Mouse (Mus musculus) liver, adult 2 months (tissue): ENCODE data around the gene C2cd3. TPM values are rescaled to one million over a fixed set of nuclear protein-coding genes. Genes with fewer than 3 reads are reported as not detected.

Experiments
- DNase-seq: peaks from one replicate; pipeline ENCODE4 v3.0.0-alpha.2; 2011; ENCODE audit warnings: low read depth, low spot score; ENCODE audit errors: extremely low read depth
- H3K27ac ChIP-seq: fragments of 200-500 bp; replicated peaks from 2 replicates; pipeline ENCODE4 v1.5.1; 2012; ENCODE audit warnings: low read depth, mild to moderate bottlenecking, control low read depth, inconsistent platforms, low read length; ENCODE audit not compliant: insufficient read depth
- H3K27me3 ChIP-seq: fragments of 200-500 bp; 2 replicates; pipeline ENCODE4 v1.6.1; 2012; ENCODE audit warnings: mild to moderate bottlenecking, moderate library complexity, low read length, inconsistent platforms; ENCODE audit not compliant: control insufficient read depth, insufficient read depth
- H3K36me3 ChIP-seq: fragments of 200-500 bp; 2 replicates; pipeline ENCODE4 v1.6.1; 2012; ENCODE audit warnings: low read length, inconsistent platforms; ENCODE audit not compliant: control insufficient read depth, insufficient read depth
- H3K4me1 ChIP-seq: fragments of 200-500 bp; 2 replicates; pipeline ENCODE4 v1.6.1; 2011; ENCODE audit warnings: low read length; ENCODE audit not compliant: control insufficient read depth, insufficient read depth
- H3K4me3 ChIP-seq: fragments of 200-500 bp; 2 replicates; pipeline ENCODE4 v1.5.1; 2011; ENCODE audit warnings: low read depth, mild to moderate bottlenecking, control low read depth, low read length, moderate library complexity; ENCODE audit not compliant: insufficient read depth
- H3K79me2 ChIP-seq: fragments of 200-500 bp; 2 replicates; pipeline ENCODE4 v1.6.1; 2012; ENCODE audit warnings: inconsistent platforms, mild to moderate bottlenecking, low read length, moderate library complexity; ENCODE audit not compliant: control insufficient read depth, insufficient read depth
- H3K9ac ChIP-seq: fragments of 200-500 bp; 2 replicates; pipeline ENCODE4 v1.6.1; 2012; ENCODE audit warnings: low read depth, mild to moderate bottlenecking, control low read depth, inconsistent platforms, low read length
- CTCF ChIP-seq: fragments of 200-500 bp; IDR thresholded peaks from 2 replicates; pipeline ENCODE4 v1.5.1; 2011; ENCODE audit warnings: low read depth, low read length, control low read depth
- POLR2A ChIP-seq: fragments of 200-500 bp; IDR thresholded peaks from 2 replicates; pipeline ENCODE4 v1.6.1; 2011; ENCODE audit warnings: low read length, control low read depth; ENCODE audit not compliant: insufficient read depth; ENCODE audit errors: extremely low read depth
- WGBS: fragments of 180-500 bp; shearing (Covaris S2); methylation state at CpG from one replicate; pipeline ENCODE4 v1.1.7; 2018; 5-methylcytosine and 5-hydroxymethylcytosine counted together
- polyA plus RNA-seq: library from polyadenylated mRNA; depleted of rRNA; stranded (reverse); fragments of >200 nt; gene quantifications from 2 replicates; pipeline ENCODE4 v1.2.3, GENCODE M21; 2012
- total RNA-seq: library from RNA; depleted of rRNA; stranded (reverse); fragments of >200 nt; gene quantifications from 2 replicates; pipeline ENCODE4 v1.2.3, GENCODE M21; 2014

Gene C2cd3
- total and polyA plus RNA-seq, 2 experiments, result 4.5 to 5.1 TPM

DNA sequence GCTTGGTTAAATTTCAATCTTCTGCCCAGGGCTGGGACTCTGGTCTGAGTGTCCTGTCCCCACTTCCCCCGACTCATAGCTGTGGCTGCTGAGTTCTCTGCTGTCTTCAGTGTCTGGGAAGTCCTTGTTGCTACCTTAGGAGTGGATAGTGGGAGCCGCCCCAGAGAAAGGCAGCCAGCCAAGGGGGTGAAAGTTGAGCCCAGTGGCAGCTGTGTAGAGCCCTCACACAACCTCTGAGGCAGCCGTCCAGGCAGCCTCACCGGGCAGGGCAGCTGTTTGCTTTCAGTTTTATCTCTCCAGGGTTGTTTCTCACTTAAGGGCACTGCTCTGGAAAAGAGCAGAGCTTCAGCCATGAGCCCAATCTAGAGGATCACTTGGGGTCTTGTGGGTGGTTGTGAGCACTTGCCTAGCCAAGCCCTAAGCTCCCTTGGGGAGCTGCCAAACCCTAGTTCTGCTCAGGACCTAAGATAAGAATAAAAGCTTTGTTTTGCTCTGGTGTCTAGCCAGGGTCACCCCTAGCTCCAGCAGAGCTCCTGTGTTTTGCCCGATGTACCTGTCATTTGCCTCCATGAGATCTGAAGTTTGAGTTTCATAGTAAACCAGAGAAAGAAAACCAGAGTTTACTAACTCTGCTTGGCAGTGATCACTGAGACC lies 93.8 kb downstream of the C2cd3 start:
- Histone ChIP-seq H3K4me1 (peaks cover 26% of the 10 kb centered on the region), H3K79me2 (no peaks in the 10 kb centered on the region), H3K27me3 (no peaks in the 10 kb centered on the region), H3K27ac (peak overlapping the region; percentile 97), H3K9ac (peak overlapping the region; percentile 55), H3K4me3 (no peak overlapping the region), H3K36me3 (no peaks in the 10 kb centered on the region)
- 4% methylated on average over 5 of the region's 5 CpGs for WGBS
- TF ChIP-seq POLR2A, result no peak
- TF ChIP-seq CTCF, result no peak
- peak; percentile 86 for DNase-seq

DNA sequence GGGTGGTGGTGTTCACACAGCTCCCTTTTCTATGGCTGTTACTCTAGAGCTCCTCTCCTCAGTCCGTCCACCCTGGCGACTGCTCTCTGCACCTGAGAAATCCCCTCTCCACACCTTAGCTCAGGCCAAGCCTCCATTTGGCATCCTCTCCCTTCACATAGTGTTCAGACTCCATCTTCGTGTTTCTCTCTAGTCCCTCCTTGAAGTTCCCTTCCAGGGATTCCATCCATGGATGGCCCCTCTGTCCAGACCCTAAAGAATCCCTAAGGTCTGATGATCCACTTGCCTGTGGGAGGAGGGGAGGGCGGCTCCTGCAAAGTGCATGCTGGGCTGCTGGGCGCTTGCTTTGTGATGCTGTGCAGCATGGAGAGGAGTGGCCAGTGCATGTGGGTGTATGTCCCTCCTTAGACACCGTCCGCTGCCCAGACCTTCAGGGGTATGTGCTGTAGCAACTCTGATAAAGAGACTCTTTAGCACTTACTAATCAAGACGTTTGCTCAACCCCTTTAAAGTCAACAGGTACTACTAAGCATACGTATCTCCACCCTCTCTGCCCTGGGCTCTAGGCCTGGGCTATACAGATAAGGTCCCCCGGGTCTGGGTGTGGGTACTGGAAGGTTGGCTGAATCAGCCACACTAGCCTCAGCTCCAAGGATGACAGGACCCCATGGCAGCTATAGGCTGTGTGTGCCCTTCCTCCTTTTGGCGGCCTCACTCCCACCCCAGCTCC lies 94.9 kb downstream of the C2cd3 start:
- Histone ChIP-seq H3K4me3 (no peak overlapping the region), H3K27ac (no peak overlapping the region), H3K4me1 (peaks cover 16% of the 10 kb centered on the region), H3K9ac (no peak overlapping the region), H3K27me3 (no peaks in the 10 kb centered on the region), H3K36me3 (no peaks in the 10 kb centered on the region), H3K79me2 (no peaks in the 10 kb centered on the region)
- TF ChIP-seq POLR2A (no peak), CTCF (no peak)
- WGBS, result 89% methylated on average over 11 of the region's 11 CpGs
- DNase-seq, result no peak

GRCm38 (mm10) chr7:100468761-100469160 lies 96.7 kb downstream of the C2cd3 start:
- H3K27ac ChIP-seq, result no peak overlapping the region
- TF ChIP-seq CTCF, result no peak
- no peak for TF ChIP-seq POLR2A
- H3K4me3 ChIP-seq, result no peak overlapping the region
- H3K4me1 ChIP-seq, result peaks cover 12% of the 10 kb centered on the region
- WGBS, result 91% methylated on average over 6 of the region's 6 CpGs
- no peak overlapping the region for H3K9ac ChIP-seq
- H3K79me2 ChIP-seq, result no peaks in the 10 kb centered on the region
- no peaks in the 10 kb centered on the region for H3K36me3 ChIP-seq
- no peak for DNase-seq
- H3K27me3 ChIP-seq, result no peaks in the 10 kb centered on the region

DNA sequence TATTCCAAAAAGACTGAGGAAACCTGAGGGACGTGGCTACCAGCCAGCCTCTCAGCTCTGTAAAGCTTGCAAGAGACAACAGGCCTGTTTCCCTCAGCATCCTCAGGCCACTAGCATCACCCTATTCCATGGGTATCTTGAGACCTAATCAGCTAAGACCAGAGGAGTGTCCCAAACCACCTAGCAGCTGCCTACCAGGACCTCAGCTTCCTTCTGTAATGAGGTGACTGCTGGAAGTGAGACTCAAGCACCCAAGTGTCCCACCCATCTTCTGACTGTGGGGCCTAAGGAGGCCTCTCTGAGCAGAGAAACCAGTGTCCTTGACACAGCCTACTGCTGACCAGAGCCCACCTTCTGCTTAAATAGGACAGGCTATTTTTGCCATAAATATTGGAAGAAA lies 97.5 kb downstream of the C2cd3 start:
- 100% methylated on average over 1 of the region's 1 CpGs for WGBS
- Histone ChIP-seq H3K36me3 (no peaks in the 10 kb centered on the region), H3K27me3 (no peaks in the 10 kb centered on the region), H3K79me2 (no peaks in the 10 kb centered on the region), H3K27ac (no peak overlapping the region), H3K4me3 (no peak overlapping the region), H3K4me1 (peaks cover 12% of the 10 kb centered on the region), H3K9ac (no peak overlapping the region)
- DNase-seq, result no peak
- no peak for TF ChIP-seq POLR2A
- TF ChIP-seq CTCF, result no peak

DNA sequence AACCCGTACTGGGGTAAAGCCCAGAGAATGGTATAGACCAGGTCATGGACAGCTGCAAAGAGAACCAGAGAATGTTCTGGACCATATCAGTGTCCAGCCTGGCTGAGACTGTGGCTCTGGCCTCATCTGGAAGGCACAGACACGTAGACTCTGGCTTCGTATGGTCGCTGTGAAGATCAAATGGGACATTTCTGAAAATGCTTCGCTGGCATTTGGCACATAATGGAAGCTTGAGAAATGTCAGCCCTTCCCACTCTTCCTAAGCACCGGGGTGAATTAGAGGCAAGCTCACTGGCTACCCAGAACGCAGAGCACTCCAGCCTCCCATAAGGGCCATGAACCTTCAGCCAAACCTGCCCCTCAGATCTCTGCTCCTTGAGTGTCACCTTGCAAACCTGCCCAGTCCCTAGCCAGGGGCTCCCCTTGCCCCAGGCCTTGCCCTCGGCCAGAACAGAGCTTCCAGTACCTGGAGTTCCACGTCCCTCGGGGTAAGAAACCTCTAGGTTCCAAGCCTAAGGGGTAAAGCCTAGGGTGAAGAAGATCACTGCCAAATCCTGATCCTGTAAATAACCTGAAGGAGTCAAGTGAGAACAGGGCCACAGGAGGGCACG lies 98.9 kb downstream of the C2cd3 start:
- TF ChIP-seq CTCF, result no peak
- no peak for TF ChIP-seq POLR2A
- DNase-seq, result no peak
- 93% methylated on average over 11 of the region's 11 CpGs for WGBS
- Histone ChIP-seq H3K27ac (no peak overlapping the region), H3K4me3 (no peak overlapping the region), H3K79me2 (no peaks in the 10 kb centered on the region), H3K27me3 (no peaks in the 10 kb centered on the region), H3K36me3 (no peaks in the 10 kb centered on the region), H3K4me1 (peaks cover 7% of the 10 kb centered on the region), H3K9ac (no peak overlapping the region)

DNA sequence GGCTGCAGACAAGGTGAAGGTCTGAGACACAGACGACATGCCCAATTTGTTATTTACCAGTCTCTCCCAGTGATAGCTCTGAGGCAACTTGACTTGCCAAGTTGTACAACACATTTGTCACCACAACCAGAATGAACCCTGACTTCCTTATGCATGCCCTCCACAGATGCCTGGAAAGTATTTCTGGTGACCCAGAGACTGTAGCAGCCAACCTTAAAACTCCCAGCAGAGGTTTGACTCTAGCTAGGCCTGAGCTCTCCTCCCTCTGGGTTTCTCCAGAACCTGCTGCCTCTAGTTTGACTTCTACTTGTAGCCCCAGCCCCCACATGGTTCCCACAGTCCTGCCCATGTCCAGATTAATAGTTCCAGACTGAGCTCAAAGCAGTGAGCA lies 99.4 kb downstream of the C2cd3 start:
- no peak for DNase-seq
- H3K4me1 ChIP-seq, result peaks cover 5% of the 10 kb centered on the region
- 50% methylated on average over 1 of the region's 1 CpGs for WGBS
- no peak overlapping the region for H3K9ac ChIP-seq
- no peak overlapping the region for H3K4me3 ChIP-seq
- no peaks in the 10 kb centered on the region for H3K27me3 ChIP-seq
- H3K27ac ChIP-seq, result no peak overlapping the region
- no peaks in the 10 kb centered on the region for H3K36me3 ChIP-seq
- TF ChIP-seq POLR2A (no peak), CTCF (no peak)
- H3K79me2 ChIP-seq, result no peaks in the 10 kb centered on the region
